Mouse (Mus musculus) kidney, embryonic 16.5 days (tissue): ENCODE measurements around the gene Ncam1. TPM values are rescaled to one million over a fixed set of nuclear protein-coding genes. Genes with fewer than 3 reads are reported as not detected.

Source experiments
- ATAC-seq: fragments of 200-750 bp; cut with Nextera tagmentation; 2 replicates; pipeline ENCODE4 v1.8.0; 2017; ENCODE audit warnings: moderate TSS enrichment; ENCODE audit not compliant: low FRiP score, low TSS enrichment
- H3K27ac ChIP-seq: fragments of 300-500 bp; sonication (generic); 2 replicates; pipeline ENCODE4 v1.5.1; 2014; ENCODE audit warnings: low read length
- H3K27me3 ChIP-seq: fragments of 300-500 bp; sonication (generic); 2 replicates; pipeline ENCODE4 v1.6.1; 2014; ENCODE audit warnings: low read length, control low read depth, mixed read lengths; ENCODE audit not compliant: insufficient read depth
- H3K36me3 ChIP-seq: fragments of 300-500 bp; sonication (generic); 2 replicates; pipeline ENCODE4 v1.6.1; 2014; ENCODE audit warnings: low read length, control low read depth, mixed read lengths; ENCODE audit not compliant: insufficient read depth
- H3K4me1 ChIP-seq: fragments of 300-500 bp; sonication (generic); 2 replicates; pipeline ENCODE4 v1.6.1; 2014; ENCODE audit warnings: low read length, control low read depth, mixed read lengths; ENCODE audit not compliant: insufficient read depth
- H3K4me2 ChIP-seq: fragments of 300-500 bp; sonication (generic); replicated peaks from 2 replicates; pipeline ENCODE4 v1.6.1; 2014; ENCODE audit warnings: low read depth, low read length
- H3K4me3 ChIP-seq: fragments of 300-500 bp; sonication (generic); 2 replicates; pipeline ENCODE4 v1.5.1; 2014; ENCODE audit warnings: mild to moderate bottlenecking, low read length
- H3K9ac ChIP-seq: fragments of 300-500 bp; sonication (generic); replicated peaks from 2 replicates; pipeline ENCODE4 v1.6.1; 2014; ENCODE audit warnings: low read length
- H3K9me3 ChIP-seq: fragments of 300-500 bp; sonication (generic); 2 replicates; pipeline ENCODE4 v1.6.1; 2016; ENCODE audit warnings: low read length, control low read depth
- WGBS: fragments of 180-500 bp; shearing (Covaris S2); extraction: QIAGEN DNeasy Blood & Tissue Kit; methylation state at CpG from one replicate; pipeline ENCODE4 v1.1.7; 2014; 5-methylcytosine and 5-hydroxymethylcytosine counted together
- polyA plus RNA-seq: library from polyadenylated mRNA; unstranded; fragments of >200 nt; fragmentation: Nextera tagmentation; extraction: Ambion mirVana; gene quantifications from 2 replicates; pipeline ENCODE4 v1.2.1, GENCODE M21; 2015

Ncam1 gene
- polyA plus RNA-seq, 1 experiment from 2014 or later, result 137 TPM

DNA sequence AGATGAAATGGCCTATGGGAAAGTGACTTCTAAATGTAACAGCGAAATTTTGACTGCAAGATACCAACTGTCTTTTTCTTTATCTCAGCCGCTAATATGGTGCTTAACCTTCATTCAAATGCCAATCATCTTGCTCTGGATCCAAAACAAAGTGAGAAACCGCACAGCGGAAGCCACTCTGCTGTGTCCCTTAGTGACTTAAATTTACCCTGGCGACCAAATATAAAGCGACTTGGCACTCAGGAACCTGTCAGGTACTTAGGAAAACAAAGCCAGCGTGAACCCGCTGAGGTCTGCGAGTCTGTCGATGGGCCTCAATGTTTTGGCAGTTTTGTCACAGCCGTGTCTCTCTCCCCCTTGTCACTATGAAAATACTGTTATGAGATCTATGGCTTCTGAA lies 105.9 kb downstream of the Ncam1 start:
- H3K9ac ChIP-seq, result no peak overlapping the region
- no peak for ATAC-seq
- 85% methylated on average over 11 of the region's 11 CpGs for WGBS
- H3K27me3 ChIP-seq, result no peaks in the 10 kb centered on the region
- 0 out of 2 replicates have a peak, but pooled peaks cover 3% of the 10 kb centered on the region for H3K4me1 ChIP-seq
- H3K4me3 ChIP-seq, result no peak overlapping the region
- no peak overlapping the region for H3K27ac ChIP-seq
- no peaks in the 10 kb centered on the region for H3K36me3 ChIP-seq
- H3K4me2 ChIP-seq, result no peak overlapping the region
- H3K9me3 ChIP-seq, result no peaks in the 10 kb centered on the region

DNA sequence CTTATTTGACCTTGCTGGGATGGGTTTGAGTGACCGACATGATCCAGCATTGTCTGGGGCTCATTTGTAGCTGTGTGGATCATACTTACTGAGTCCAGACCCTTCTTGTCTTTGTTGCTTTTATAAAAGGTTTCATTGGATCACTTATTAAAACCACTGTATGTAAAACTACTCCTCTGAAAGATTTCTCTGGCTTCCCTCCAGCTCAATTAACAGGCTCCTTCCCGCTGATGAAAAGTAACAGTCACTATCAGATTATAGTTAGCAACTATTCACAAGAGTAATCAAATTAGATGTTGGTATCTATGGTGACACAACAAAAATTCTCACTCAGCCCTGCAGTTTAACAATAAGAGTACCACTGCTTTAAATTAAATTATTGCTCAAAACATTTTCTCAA lies 107.4 kb downstream of the Ncam1 start:
- no peaks in the 10 kb centered on the region for H3K27me3 ChIP-seq
- H3K9ac ChIP-seq, result no peak overlapping the region
- WGBS, result 65% methylated on average over 2 of the region's 2 CpGs
- no peak overlapping the region for H3K4me2 ChIP-seq
- ATAC-seq, result no peak
- H3K4me1 ChIP-seq, result 0 out of 2 replicates have a peak, but pooled peaks cover 3% of the 10 kb centered on the region
- H3K4me3 ChIP-seq, result no peak overlapping the region
- H3K9me3 ChIP-seq, result no peaks in the 10 kb centered on the region
- H3K36me3 ChIP-seq, result no peaks in the 10 kb centered on the region
- no peak overlapping the region for H3K27ac ChIP-seq

DNA sequence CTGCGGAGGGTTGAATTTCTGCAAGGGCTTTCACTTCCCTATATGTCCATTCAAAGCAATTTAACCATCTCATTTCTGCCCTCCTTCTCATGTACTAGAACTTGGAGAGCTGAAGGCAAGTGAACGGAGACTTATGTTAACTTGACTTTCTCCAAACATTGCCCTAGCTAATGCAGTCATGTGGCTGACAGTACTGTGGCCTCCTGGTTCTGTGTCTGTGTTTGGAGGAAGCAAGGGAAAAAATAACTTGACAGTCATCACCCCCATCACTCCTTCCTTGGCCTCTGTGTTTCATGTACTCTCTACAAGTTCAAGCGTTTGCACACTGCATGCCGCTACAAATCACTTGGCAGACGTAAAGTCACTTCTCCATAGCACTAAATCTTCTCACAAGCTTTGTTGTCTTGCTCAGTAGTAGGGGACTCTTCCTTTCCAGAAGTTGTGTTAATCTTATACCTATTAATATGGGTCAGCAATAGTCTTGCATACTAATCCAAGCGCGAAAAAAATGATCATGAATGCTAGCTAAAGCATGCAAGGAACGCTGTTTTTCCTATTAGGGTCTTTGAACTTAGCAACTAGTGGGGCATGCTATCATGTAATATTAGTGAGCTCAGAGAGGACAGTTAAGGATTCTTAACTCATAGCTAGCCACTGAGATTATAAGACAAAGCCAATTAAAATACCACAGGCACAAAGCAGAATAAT lies 115.0 kb downstream of the Ncam1 start:
- peak; percentile 60 for ATAC-seq
- Histone ChIP-seq H3K9me3 (no peaks in the 10 kb centered on the region), H3K4me3 (no peak overlapping the region), H3K9ac (no peak overlapping the region), H3K27ac (peak overlapping the region; percentile 4; the same call in 1 of the 2 replicates), H3K4me1 (peaks cover 41% of the 10 kb centered on the region), H3K4me2 (no peak overlapping the region), H3K27me3 (no peaks in the 10 kb centered on the region), H3K36me3 (no peaks in the 10 kb centered on the region)
- WGBS, result 50% methylated on average over 8 of the region's 8 CpGs

DNA sequence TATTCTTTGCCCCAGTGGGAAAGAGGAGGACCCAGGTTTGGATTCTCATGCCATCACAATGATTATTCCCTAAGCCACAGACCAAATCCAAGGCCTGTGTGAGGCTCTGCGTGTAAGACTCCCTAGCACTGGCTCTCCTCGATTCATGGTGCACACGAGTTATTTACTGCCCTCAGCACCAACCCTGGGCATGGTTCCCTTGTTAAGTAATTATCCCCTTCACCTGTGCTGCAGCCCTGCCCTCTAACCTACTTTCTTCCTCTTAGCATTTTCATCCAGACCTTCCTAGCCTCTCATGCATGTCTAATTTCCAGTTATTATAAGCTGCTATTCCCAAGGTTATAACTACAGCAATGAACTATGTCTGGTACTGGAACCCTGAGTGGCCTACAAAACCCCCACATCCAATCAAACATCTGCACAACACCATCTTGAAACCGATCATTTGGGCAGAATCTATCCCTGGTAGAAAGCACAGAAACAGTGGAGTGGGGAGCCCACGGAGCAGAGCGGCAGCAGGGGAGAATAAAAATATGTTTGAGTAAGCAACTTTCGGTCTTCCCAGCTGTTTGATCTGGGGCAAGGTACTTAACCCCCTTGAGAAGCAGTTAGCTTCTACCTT lies 116.8 kb downstream of the Ncam1 start:
- peak; percentile 79 for ATAC-seq
- H3K4me3 ChIP-seq, result no peak overlapping the region

DNA sequence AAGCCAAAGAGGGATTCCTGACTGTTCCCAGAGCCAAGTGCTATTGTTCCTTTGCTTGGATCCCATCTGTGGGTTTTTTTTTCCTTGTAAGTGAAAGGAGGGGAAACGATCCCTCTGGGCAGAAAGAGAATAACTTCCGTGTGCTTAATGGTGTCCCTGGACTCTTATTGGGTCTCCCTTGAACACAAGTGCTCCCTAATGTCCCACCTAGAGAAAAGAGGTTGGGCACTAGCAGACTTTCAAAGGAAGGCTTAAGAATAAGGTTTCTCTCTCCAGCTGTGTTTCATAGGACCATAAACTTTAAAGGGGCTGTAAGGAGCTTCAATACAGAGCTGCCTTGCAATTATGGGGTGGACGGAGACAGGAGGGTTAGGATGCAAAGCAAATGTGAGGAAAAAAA lies 119.5 kb downstream of the Ncam1 start:
- H3K9ac ChIP-seq, result no peak overlapping the region
- H3K9me3 ChIP-seq, result no peaks in the 10 kb centered on the region
- no peak overlapping the region for H3K4me3 ChIP-seq
- H3K27ac ChIP-seq, result no peak overlapping the region
- no peaks in the 10 kb centered on the region for H3K36me3 ChIP-seq
- ATAC-seq, result no peak
- 36% methylated on average over 3 of the region's 3 CpGs for WGBS
- peaks cover 49% of the 10 kb centered on the region for H3K4me1 ChIP-seq
- H3K4me2 ChIP-seq, result no peak overlapping the region
- H3K27me3 ChIP-seq, result no peaks in the 10 kb centered on the region

More for the DNA sequence above, 116.8 kb downstream of the Ncam1 start:
- Histone ChIP-seq H3K27me3 (no peaks in the 10 kb centered on the region), H3K9ac (no peak overlapping the region), H3K9me3 (no peaks in the 10 kb centered on the region), H3K4me2 (no peak overlapping the region), H3K36me3 (no peaks in the 10 kb centered on the region), H3K27ac (peak overlapping the region; percentile 73), H3K4me1 (peaks cover 41% of the 10 kb centered on the region)
- WGBS, result 54% methylated on average over 7 of the region's 7 CpGs

DNA sequence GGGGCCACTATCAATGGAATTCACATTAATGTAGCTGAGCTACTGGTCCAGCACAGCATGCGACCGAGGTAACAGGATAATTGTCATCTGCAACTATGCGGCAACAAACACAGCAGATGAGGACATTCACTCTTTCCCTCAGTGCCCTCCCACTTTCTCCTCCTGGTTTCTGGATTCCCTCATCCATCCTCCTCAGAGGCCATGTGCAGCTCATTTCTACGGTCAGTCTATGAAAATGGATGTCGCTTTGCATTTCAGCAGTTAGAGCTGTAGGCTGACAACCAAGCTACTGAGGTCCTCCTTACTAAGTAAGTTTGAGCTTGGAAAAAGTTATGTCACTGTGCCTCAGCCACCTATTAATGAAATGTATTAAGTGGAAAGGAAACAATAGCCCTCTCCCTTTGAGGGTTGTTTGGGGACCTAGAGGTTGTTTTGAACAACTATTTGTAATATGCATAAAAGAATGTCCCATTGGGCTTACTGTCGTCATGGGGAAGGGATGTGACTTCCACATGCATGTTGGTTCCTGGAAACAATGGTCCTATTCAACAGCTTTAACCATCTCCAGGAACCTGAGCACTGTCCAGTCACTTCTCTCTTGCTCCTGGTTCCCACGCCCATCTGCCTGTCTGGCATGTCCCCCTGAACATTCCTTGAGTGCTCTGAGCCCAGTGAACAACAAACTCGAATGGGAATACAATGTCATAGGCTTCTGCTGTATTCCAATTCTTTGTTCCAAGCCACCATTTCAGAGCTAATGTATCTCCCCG lies 122.8 kb downstream of the Ncam1 start:
- no peak overlapping the region for H3K9ac ChIP-seq
- peaks cover 31% of the 10 kb centered on the region for H3K4me1 ChIP-seq
- H3K4me2 ChIP-seq, result no peak overlapping the region
- WGBS, result 73% methylated on average over 9 of the region's 9 CpGs
- H3K4me3 ChIP-seq, result no peak overlapping the region
- no peaks in the 10 kb centered on the region for H3K9me3 ChIP-seq
- ATAC-seq, result no peak
- no peaks in the 10 kb centered on the region for H3K27me3 ChIP-seq
- no peak overlapping the region for H3K27ac ChIP-seq
- no peaks in the 10 kb centered on the region for H3K36me3 ChIP-seq

DNA sequence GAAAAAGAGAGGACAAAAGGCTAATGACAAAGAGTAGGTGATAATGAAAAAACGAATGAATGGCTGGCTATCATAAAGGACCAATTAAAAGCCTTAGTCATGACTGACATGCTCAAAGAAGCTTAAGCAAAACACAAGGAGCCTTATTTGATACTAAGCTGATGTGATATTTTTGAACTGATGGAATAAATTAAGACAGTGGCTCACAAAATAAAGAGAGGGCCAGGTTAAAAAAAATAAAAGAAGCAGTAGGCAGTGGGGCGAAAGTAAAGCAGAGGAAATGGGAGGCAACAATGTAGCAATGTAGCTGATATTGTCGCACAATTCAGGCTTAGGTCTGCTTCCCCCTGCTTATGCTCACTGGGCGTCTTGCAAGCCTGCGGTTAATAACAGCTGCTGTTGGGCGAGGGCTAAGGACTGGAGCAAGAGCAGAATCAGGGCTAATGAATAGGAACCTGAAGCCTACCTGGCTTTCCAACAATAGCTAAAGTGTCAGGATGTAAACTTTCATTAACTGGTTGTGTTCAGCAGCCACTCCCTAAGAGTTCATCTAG lies 126.0 kb downstream of the Ncam1 start:
- Histone ChIP-seq H3K36me3 (no peaks in the 10 kb centered on the region), H3K9ac (no peak overlapping the region), H3K9me3 (no peaks in the 10 kb centered on the region), H3K27me3 (no peaks in the 10 kb centered on the region), H3K4me3 (no peak overlapping the region), H3K4me2 (no peak overlapping the region), H3K27ac (no peak overlapping the region), H3K4me1 (peaks cover 24% of the 10 kb centered on the region)
- ATAC-seq, result no peak
- WGBS, result 61% methylated on average over 6 of the region's 6 CpGs

DNA sequence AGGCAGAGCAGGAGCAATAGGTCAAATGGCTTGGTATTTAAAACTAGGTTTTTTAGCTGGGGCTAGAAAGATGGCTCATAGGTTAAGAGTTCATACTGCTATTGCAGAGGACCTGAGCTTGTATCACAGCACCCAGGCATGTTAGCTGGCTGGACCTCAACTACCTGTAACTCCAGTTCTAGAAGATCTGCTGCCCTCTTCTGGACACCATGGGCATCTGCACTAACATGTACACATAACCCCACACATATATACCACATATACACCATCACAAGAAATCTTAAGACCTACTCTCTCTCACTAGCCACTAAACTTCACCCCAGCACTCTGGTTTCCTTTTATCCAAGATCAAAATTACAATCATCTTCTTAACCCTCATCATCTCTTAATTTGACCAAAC lies 131.7 kb downstream of the Ncam1 start:
- Histone ChIP-seq H3K4me3 (no peak overlapping the region), H3K4me1 (peaks cover 11% of the 10 kb centered on the region; the same call in 1 of the 2 replicates), H3K27ac (no peak overlapping the region), H3K27me3 (no peaks in the 10 kb centered on the region), H3K36me3 (peaks cover 3% of the 10 kb centered on the region; the same call in 1 of the 2 replicates), H3K4me2 (no peak overlapping the region), H3K9me3 (0 out of 2 replicates have a peak, but pooled peaks cover 2% of the 10 kb centered on the region), H3K9ac (no peak overlapping the region)
- no peak for ATAC-seq

DNA sequence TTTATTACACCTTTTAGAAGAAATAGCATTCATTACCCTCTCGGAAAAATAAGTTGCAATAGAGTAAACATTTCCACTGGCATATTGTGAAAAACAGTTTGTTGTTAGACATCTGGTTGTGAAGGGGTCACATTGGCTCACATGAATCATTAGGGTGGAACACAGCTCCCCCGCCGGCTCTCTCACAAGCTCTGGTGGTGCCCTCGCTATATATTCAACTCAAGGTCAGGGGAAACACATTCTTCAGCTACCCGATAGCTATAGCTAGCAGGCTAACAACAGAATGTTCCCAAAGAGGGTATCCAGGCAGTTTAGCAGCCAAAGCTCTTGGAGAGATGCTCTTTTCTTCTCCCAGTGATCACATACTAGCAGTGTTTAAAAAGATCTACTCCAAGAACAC lies 133.4 kb downstream of the Ncam1 start:
- no peak overlapping the region for H3K9ac ChIP-seq
- peaks cover 11% of the 10 kb centered on the region; the same call in 1 of the 2 replicates for H3K4me1 ChIP-seq
- 0 out of 2 replicates have a peak, but pooled peaks cover 2% of the 10 kb centered on the region for H3K9me3 ChIP-seq
- peak; percentile 31; the same call in 1 of the 2 replicates for ATAC-seq
- H3K4me2 ChIP-seq, result no peak overlapping the region
- H3K36me3 ChIP-seq, result peaks cover 3% of the 10 kb centered on the region; the same call in 1 of the 2 replicates
- H3K27me3 ChIP-seq, result no peaks in the 10 kb centered on the region
- no peak overlapping the region for H3K27ac ChIP-seq
- H3K4me3 ChIP-seq, result no peak overlapping the region
- WGBS, result 19% methylated on average over 5 of the region's 5 CpGs
